Mouse (Mus musculus) C2C12 (cell line): ENCODE measurements around the gene Sox6.

ENCODE experiments used
- CTCF ChIP-seq: IDR thresholded peaks from one replicate; pipeline ENCODE4 v1.5.1; 2011; ENCODE audit not compliant: control insufficient read depth, insufficient read depth, insufficient read length
- USF1 ChIP-seq: IDR thresholded peaks from one replicate; pipeline ENCODE4 v1.6.1; 2011; ENCODE audit warnings: low read depth, mild to moderate bottlenecking, control low read depth, moderate library complexity

DNA sequence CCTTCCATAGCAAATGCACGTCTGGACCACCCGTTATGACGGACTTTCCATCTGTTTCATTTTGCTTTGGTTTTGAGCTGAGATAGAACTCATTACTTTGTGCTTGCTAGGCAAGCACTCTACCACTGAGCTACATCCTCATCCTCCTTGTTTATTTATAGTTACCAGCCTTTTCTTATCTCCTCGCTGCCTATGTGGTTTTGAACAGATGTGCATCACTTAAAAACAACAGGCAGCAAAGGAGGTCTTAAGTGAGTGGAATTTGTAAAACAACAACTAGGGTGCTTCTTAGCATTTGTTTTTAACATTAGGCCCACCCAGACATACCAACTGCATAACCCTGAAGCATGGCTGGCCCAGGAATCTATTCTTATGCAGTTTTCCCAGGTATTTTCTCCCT is 86.9 kb downstream of the Sox6 start:
- TF ChIP-seq CTCF (no peak), USF1 (no peak)
